Mouse (Mus musculus): ENCODE measurements around the gene Cldn4.

- TF ChIP-seq CTCF (IDR thresholded peaks at IDR 0.05; ENCODE audit: low read depth) (no peak), EP300 (optimal IDR thresholded peaks at IDR 0.05) (no peak)
Observed at GRCm38 (mm10) chr5:134914510-134914909, 32.2 kb downstream of the Cldn4 start.

Data from stomach, postnatal 0 days (tissue).